Comparison of ENCODE assay signal across 12 mouse cellular contexts in genomic region chrX:133911397-133912103, GRCm38 (mm10). TPM values are rescaled to one million over a fixed set of nuclear protein-coding genes. Genes with fewer than 3 reads are reported as not detected.
DNase-seq lines count a peak whose midpoint lies in the region; ATAC-seq and TF ChIP-seq lines count a peak whose summit lies in the region.
"Had no signal": no experiment of that assay in that cellular context is flagged by ENCODE, and none has a peak within 500 bp of the region (broad histone marks: within the 10 kb centered on the region; RNA-seq: fewer than 3 reads in every experiment).

No protein-coding gene starts in this region.

- H3K27ac ChIP-seq in embryonic facial prominence, embryonic 13.5 days = peak overlapping the region; percentile 64
- H3K27ac ChIP-seq in embryonic facial prominence, embryonic 10.5 days (replicated peaks) = no peak overlapping the region
- H3K27ac ChIP-seq in heart, embryonic 13.5 days (replicated peaks) = peak overlapping the region; percentile 58
- H3K27ac ChIP-seq: forebrain, embryonic 12.5 days; liver, embryonic 14.5 days had no signal

- H3K9me3 ChIP-seq in embryonic facial prominence, embryonic 13.5 days = no peaks in the 10 kb centered on the region
- no peaks in the 10 kb centered on the region for H3K9me3 ChIP-seq in embryonic facial prominence, embryonic 10.5 days
- H3K9me3 ChIP-seq in heart, embryonic 13.5 days = no peaks in the 10 kb centered on the region
- H3K9me3 ChIP-seq: forebrain, embryonic 12.5 days had no signal

- H3K36me3 ChIP-seq in embryonic facial prominence, embryonic 13.5 days = no peaks in the 10 kb centered on the region
- H3K36me3 ChIP-seq in embryonic facial prominence, embryonic 10.5 days (replicated peaks) = no peaks in the 10 kb centered on the region
- H3K36me3 ChIP-seq in C2C12 (ENCODE audit: control insufficient read depth, insufficient read depth) = no peaks in the 10 kb centered on the region
- no peaks in the 10 kb centered on the region for H3K36me3 ChIP-seq in heart, embryonic 13.5 days
- H3K36me3 ChIP-seq: forebrain, embryonic 12.5 days had no signal

- 39% methylated on average over 10 of the region's 10 CpGs for WGBS in embryonic facial prominence, embryonic 13.5 days
- WGBS in embryonic facial prominence, embryonic 10.5 days = 33% methylated on average over 10 of the region's 10 CpGs
- whole genome bisulfite sequencing in heart, embryonic 13.5 days = 17% methylated on average over 10 of the region's 10 CpGs

- H3K9ac ChIP-seq in embryonic facial prominence, embryonic 13.5 days = no peak overlapping the region
- H3K9ac ChIP-seq in heart, embryonic 13.5 days = peak overlapping the region; percentile 33; the same call in 1 of the 2 replicates
- H3K9ac ChIP-seq: forebrain, embryonic 12.5 days; liver, embryonic 14.5 days had no signal

- no peaks in the 10 kb centered on the region for H3K79me3 ChIP-seq in C2C12 (ENCODE audit: low read depth)

- H3K4me1 ChIP-seq in embryonic facial prominence, embryonic 13.5 days = peaks cover 13% of the 10 kb centered on the region
- H3K4me1 ChIP-seq in embryonic facial prominence, embryonic 10.5 days = peaks cover 12% of the 10 kb centered on the region; the same call in 1 of the 2 replicates
- H3K4me1 ChIP-seq in heart, embryonic 13.5 days = peaks cover 29% of the 10 kb centered on the region
- H3K4me1 ChIP-seq: forebrain, embryonic 12.5 days had no signal

- H3K79me2 ChIP-seq in C2C12 (ENCODE audit: control insufficient read depth, insufficient read depth) = no peaks in the 10 kb centered on the region

- ATAC-seq in embryonic facial prominence, embryonic 13.5 days (ENCODE audit: insufficient number of reproducible peaks, insufficient read depth, low FRiP score, low TSS enrichment, low read depth) = no peak
- ATAC-seq in heart, embryonic 13.5 days (ENCODE audit: extremely low read depth, insufficient number of reproducible peaks, low FRiP score, low TSS enrichment) = no peak
- ATAC-seq: inflammation-experienced regulatory T-cells, adult 6 months had no signal

- DNase-seq in embryonic facial prominence, embryonic 10.5 days (ENCODE audit: low spot score) = no peak
- peak; percentile 11 to 26 for DNase-seq in kidney, postnatal 36 days
- DNase-seq in yolk sac, embryonic 10.5 days (ENCODE audit: low spot score) = no peak
- no peak for DNase-seq in embryo, embryonic 9.5 days (ENCODE audit: extremely low spot score)
- DNase-seq in left cerebral cortex, adult 11 months (ENCODE audit: low spot score) = no peak
- DNase-seq: cerebellum, adult 11 months had no signal

- no peak overlapping the region for H3K4me3 ChIP-seq in embryonic facial prominence, embryonic 13.5 days
- no peak overlapping the region for H3K4me3 ChIP-seq in embryonic facial prominence, embryonic 10.5 days
- H3K4me3 ChIP-seq in C2C12 (ENCODE audit: insufficient read depth, poor library complexity, severe bottlenecking) = no peak overlapping the region
- no peak overlapping the region for H3K4me3 ChIP-seq in heart, embryonic 13.5 days
- H3K4me3 ChIP-seq: forebrain, embryonic 12.5 days had no signal

- peaks cover 43% of the 10 kb centered on the region for H3K27me3 ChIP-seq in embryonic facial prominence, embryonic 13.5 days
- H3K27me3 ChIP-seq in embryonic facial prominence, embryonic 10.5 days (replicated peaks; ENCODE audit: low read depth, poor library complexity, severe bottlenecking) = peaks cover 77% of the 10 kb centered on the region
- no peaks in the 10 kb centered on the region for H3K27me3 ChIP-seq in C2C12 (ENCODE audit: control insufficient read depth, insufficient read depth, insufficient read length)
- H3K27me3 ChIP-seq in heart, embryonic 13.5 days (replicated peaks) = no peaks in the 10 kb centered on the region

- TF ChIP-seq CTCF in C2C12 (IDR thresholded peaks at IDR 0.05; ENCODE audit: control insufficient read depth, insufficient read depth, insufficient read length) = no peak

- H3ac ChIP-seq in C2C12 (ENCODE audit: control insufficient read depth, insufficient read length, low read depth) = no peak overlapping the region

- H3K4me2 ChIP-seq in embryonic facial prominence, embryonic 13.5 days = no peak overlapping the region
- H3K4me2 ChIP-seq in heart, embryonic 13.5 days = peak overlapping the region; percentile 7; the same call in 1 of the 2 replicates
- H3K4me2 ChIP-seq: forebrain, embryonic 12.5 days had no signal

TF ChIP-seq in C2C12, 6 proteins besides CTCF, POLR2A, EP300 and RAD21:
- TF ChIP-seq CEBPB (IDR thresholded peaks at IDR 0.05; ENCODE audit: low read depth) (no peak), MYOD1 (IDR thresholded peaks at IDR 0.05; ENCODE audit: control insufficient read depth, insufficient read length, low read depth) (peak; percentile 74), MYOG (IDR thresholded peaks at IDR 0.05; ENCODE audit: control insufficient read depth, extremely low read depth, insufficient read length) (no peak)
TF ChIP-seq in C2C12: peak in this region for 1.

RNA-seq across cellular contexts. Expression of gene Srpx2, which starts 3.3 kb away (rescaled TPM):
- polyA plus RNA-seq in embryonic facial prominence, embryonic 13.5 days (2015; fragmentation: Nextera tagmentation; extraction: Ambion mirVana) = 3.9 and 4.8 TPM in 2 replicates
- 0.45 and 0.59 TPM in 2 replicates for polyA plus RNA-seq in embryonic facial prominence, embryonic 10.5 days (2016; fragmentation: Nextera tagmentation; extraction: Ambion mirVana)
- polyA plus RNA-seq in C2C12 (2012; fragmentation: generic; extraction: Trizol) = 34.3 TPM
- 4.9 and 5.1 TPM in 2 replicates for polyA plus RNA-seq in heart, embryonic 13.5 days (2015; fragmentation: Nextera tagmentation; extraction: Ambion mirVana)
- polyA plus RNA-seq: inflammation-experienced regulatory T-cells, adult 6 months had no signal

RNA-seq across cellular contexts. Expression of gene Tspan6, which starts 13.3 kb away (rescaled TPM):
- 183 and 211 TPM in 2 replicates for polyA plus RNA-seq in embryonic facial prominence, embryonic 13.5 days (2015; fragmentation: Nextera tagmentation; extraction: Ambion mirVana)
- 198 and 205 TPM in 2 replicates for polyA plus RNA-seq in embryonic facial prominence, embryonic 10.5 days (2016; fragmentation: Nextera tagmentation; extraction: Ambion mirVana)
- 29.4 TPM for polyA plus RNA-seq in C2C12 (2012; fragmentation: generic; extraction: Trizol)
- polyA plus RNA-seq in heart, embryonic 13.5 days (2015; fragmentation: Nextera tagmentation; extraction: Ambion mirVana) = 126 and 142 TPM in 2 replicates

Comparison
In these comparisons a context has a peak if more than half of its experiments do, and no peak if none do; other contexts are left out.
1. DNase-seq: peak in kidney, postnatal 36 days (2 of 2); none in embryonic facial prominence, embryonic 10.5 days (single experiment), yolk sac, embryonic 10.5 days (single experiment), embryo, embryonic 9.5 days (single experiment) and left cerebral cortex, adult 11 months (single experiment).